Mouse (Mus musculus) ES-E14 (cell line): ENCODE measurements at regions not wholly inside any gene's neighbourhood (a gene's known extent, or its start where the extent isn't known, plus 50 kb on each side); places are given as distances from the start of the nearest gene placed in this dataset.

ENCODE experiments used
- DNase-seq: peaks from one replicate; pipeline ENCODE4 v3.0.0-alpha.2; 2013; ENCODE audit warnings: low read depth, low spot score
- H3K27ac ChIP-seq: 2 replicates; pipeline ENCODE4 v1.5.1; 2012; ENCODE audit warnings: low read depth, mild to moderate bottlenecking, low read length, moderate library complexity, mixed read lengths; ENCODE audit not compliant: poor library complexity, insufficient read depth, severe bottlenecking
- H3K36me3 ChIP-seq: 2 replicates; pipeline ENCODE4 v1.6.1; 2012; ENCODE audit warnings: mild to moderate bottlenecking, low read length, moderate library complexity, mixed read lengths; ENCODE audit not compliant: control insufficient read depth, poor library complexity, insufficient read depth, severe bottlenecking
- H3K4me1 ChIP-seq, 2 experiments: fragments of 150-350 bp in 1 of 2; sonication (generic) in 1 of 2; 2 replicates each; pipeline ENCODE4 v1.6.1; 2012; ENCODE audit warnings: low read length in 2 of 2, mild to moderate bottlenecking in 1 of 2, mixed read lengths in 1 of 2; ENCODE audit not compliant: control insufficient read depth in 2 of 2, insufficient read depth in 2 of 2, poor library complexity in 1 of 2
- H3K4me3 ChIP-seq, 2 experiments: fragments of 150-350 bp in 1 of 2; sonication (generic) in 1 of 2; 2 replicates each; pipeline ENCODE4 v1.5.1; 2012; ENCODE audit warnings: low read length in 2 of 2, low read depth in 1 of 2, mild to moderate bottlenecking in 1 of 2, mixed read lengths in 1 of 2; ENCODE audit not compliant: insufficient read depth in 1 of 2, poor library complexity in 1 of 2, severe bottlenecking in 1 of 2
- H3K9ac ChIP-seq: 2 replicates; pipeline ENCODE4 v1.6.1; 2012; ENCODE audit warnings: low read depth, mild to moderate bottlenecking, low read length, mixed read lengths; ENCODE audit not compliant: poor library complexity, insufficient read depth, severe bottlenecking
- H3K9me3 ChIP-seq: fragments of 150-350 bp; sonication (generic); 2 replicates; pipeline ENCODE4 v1.6.1; 2012; ENCODE audit warnings: low read depth, mild to moderate bottlenecking, low read length; ENCODE audit not compliant: control insufficient read depth, insufficient read depth
- CHD2 ChIP-seq: IDR thresholded peaks from 2 replicates; pipeline ENCODE4 v1.6.1; 2014; ENCODE audit warnings: mild to moderate bottlenecking, low read depth, low read length, inconsistent platforms
- HCFC1 ChIP-seq: IDR thresholded peaks from 2 replicates; pipeline ENCODE4 v1.6.1; 2012; ENCODE audit warnings: low read length, inconsistent platforms, borderline replicate concordance; ENCODE audit not compliant: insufficient read depth
- MAFK ChIP-seq: IDR thresholded peaks from 2 replicates; pipeline ENCODE4 v1.6.1; 2014; ENCODE audit warnings: mild to moderate bottlenecking, low read depth, low read length, inconsistent platforms; ENCODE audit not compliant: insufficient read depth
- ZC3H11A ChIP-seq: IDR thresholded peaks from 2 replicates; pipeline ENCODE4 v1.6.1; 2012; ENCODE audit warnings: low read depth, mild to moderate bottlenecking, inconsistent platforms, low read length, borderline replicate concordance
- ZNF384 ChIP-seq: IDR thresholded peaks from 2 replicates; pipeline ENCODE4 v1.6.1; 2012; ENCODE audit warnings: low read depth, low read length, inconsistent platforms
- in situ Hi-C, 2 experiments: fragments of 600-800 bp; cut with MboI; formaldehyde crosslinking; loops; one replicate each; pipeline ENCODE4 v1.15.1; 2025; ENCODE audit warnings: low sequenced_read_pairs in 2 of 2, inconsistent platforms in 1 of 2; ENCODE audit not compliant: unreplicated experiment in 2 of 2

DNA sequence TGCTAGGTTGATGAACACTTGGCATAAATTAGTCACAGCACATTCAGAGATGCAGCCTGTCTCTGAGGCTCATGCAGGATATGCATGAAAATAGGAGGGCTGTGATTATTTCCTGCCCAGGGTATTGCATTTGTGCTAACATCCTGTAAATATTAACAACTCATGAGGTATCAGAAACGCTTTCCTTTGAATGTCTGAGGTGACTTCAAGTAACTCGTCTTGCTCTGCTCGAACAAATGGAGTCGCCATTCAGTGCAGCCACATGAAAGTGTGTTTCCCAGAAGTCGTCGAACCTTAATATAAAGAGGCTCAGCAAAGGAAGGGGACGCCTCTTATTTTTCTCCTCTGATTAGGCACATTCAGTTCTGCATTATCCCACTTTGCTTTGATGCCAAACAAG lies 301.1 kb upstream of the Adgrl2 start:
- H3K27ac ChIP-seq, result no peak overlapping the region
- no peaks in the 10 kb centered on the region for H3K9me3 ChIP-seq
- no peak for TF ChIP-seq ZC3H11A
- TF ChIP-seq ZNF384, result no peak
- no peak for TF ChIP-seq CHD2
- no peak for TF ChIP-seq MAFK
- no peak for TF ChIP-seq HCFC1
- no peak overlapping the region for H3K4me3 ChIP-seq
- H3K9ac ChIP-seq, result no peak overlapping the region
- no peaks in the 10 kb centered on the region for H3K36me3 ChIP-seq
- no peak for DNase-seq
- peaks cover 0 to 3% of the 10 kb centered on the region in 2 experiments; a peak in 1 of 4 replicates for H3K4me1 ChIP-seq
- in situ Hi-C loops, result no loop called here

DNA sequence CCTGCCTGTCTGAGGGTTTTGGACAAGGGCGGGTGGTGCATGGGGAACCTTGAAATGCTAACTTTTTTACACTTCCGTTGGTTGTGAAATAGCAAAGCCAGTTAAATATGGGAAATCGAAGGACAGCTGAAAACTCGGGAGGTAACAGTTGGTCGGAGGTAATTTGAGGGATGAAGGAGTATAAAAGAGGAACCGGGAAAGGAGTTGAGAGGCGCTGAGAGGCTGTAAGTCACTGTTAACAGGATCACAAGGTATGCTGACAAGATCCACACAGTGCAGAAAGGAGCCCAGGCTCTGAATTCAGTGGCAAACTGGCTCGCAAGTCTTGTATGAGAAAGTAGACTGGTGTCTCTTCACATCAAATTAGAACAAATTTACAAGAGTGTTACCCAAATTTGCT lies 299.9 kb upstream of the Adgrl2 start:
- no peaks in the 10 kb centered on the region for H3K4me1 ChIP-seq
- no peak for DNase-seq
- in situ Hi-C loops, result no loop called here
- H3K9me3 ChIP-seq, result no peaks in the 10 kb centered on the region
- H3K9ac ChIP-seq, result no peak overlapping the region
- no peaks in the 10 kb centered on the region for H3K36me3 ChIP-seq
- no peak overlapping the region for H3K4me3 ChIP-seq
- H3K27ac ChIP-seq, result no peak overlapping the region
- TF ChIP-seq HCFC1, result no peak
- TF ChIP-seq CHD2, result no peak
- TF ChIP-seq ZNF384, result no peak
- TF ChIP-seq ZC3H11A, result no peak
- no peak for TF ChIP-seq MAFK

- in situ Hi-C loops, result no loop called here
- no peak for DNase-seq
- TF ChIP-seq CHD2, result no peak
- TF ChIP-seq ZNF384, result no peak
- no peak for TF ChIP-seq ZC3H11A
- no peak for TF ChIP-seq MAFK
- TF ChIP-seq HCFC1, result no peak
- Histone ChIP-seq H3K36me3 (no peaks in the 10 kb centered on the region), H3K27ac (no peak overlapping the region), H3K4me3 (no peak overlapping the region), H3K9ac (no peak overlapping the region), H3K9me3 (no peaks in the 10 kb centered on the region), H3K4me1 (no peaks in the 10 kb centered on the region)
These were observed 296.7 kb upstream of the Adgrl2 start for GRCm38 (mm10) chr3:149287080-149287479.

DNA sequence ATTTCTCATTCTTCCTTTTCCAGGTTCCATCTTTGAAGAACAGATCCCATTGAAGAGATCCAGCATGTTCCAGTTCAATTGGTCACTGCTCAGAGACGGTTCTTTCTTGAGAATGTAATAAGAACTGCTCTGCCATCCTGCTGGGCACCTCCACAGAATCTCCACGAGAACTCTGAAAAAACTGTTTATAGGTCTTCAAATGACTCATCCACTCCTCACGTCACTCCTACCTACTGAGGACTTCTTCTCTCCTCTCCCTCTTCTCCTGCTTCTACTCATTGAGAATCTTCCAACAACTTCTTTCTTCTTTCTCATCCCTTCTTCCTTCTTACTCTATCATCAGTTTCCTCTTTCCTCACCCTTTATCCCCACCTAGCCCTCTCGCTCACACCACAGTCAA lies 294.6 kb upstream of the Adgrl2 start:
- DNase-seq, result no peak
- no peak for TF ChIP-seq MAFK
- no peak for TF ChIP-seq ZNF384
- no peak for TF ChIP-seq CHD2
- no peak for TF ChIP-seq HCFC1
- TF ChIP-seq ZC3H11A, result no peak
- H3K9ac ChIP-seq, result no peak overlapping the region
- H3K9me3 ChIP-seq, result no peaks in the 10 kb centered on the region
- no peak overlapping the region for H3K4me3 ChIP-seq
- H3K27ac ChIP-seq, result no peak overlapping the region
- H3K36me3 ChIP-seq, result no peaks in the 10 kb centered on the region
- in situ Hi-C loops, result no loop called here
- H3K4me1 ChIP-seq, result peaks cover 0 to 3% of the 10 kb centered on the region in 2 experiments; a peak in 1 of 4 replicates

DNA sequence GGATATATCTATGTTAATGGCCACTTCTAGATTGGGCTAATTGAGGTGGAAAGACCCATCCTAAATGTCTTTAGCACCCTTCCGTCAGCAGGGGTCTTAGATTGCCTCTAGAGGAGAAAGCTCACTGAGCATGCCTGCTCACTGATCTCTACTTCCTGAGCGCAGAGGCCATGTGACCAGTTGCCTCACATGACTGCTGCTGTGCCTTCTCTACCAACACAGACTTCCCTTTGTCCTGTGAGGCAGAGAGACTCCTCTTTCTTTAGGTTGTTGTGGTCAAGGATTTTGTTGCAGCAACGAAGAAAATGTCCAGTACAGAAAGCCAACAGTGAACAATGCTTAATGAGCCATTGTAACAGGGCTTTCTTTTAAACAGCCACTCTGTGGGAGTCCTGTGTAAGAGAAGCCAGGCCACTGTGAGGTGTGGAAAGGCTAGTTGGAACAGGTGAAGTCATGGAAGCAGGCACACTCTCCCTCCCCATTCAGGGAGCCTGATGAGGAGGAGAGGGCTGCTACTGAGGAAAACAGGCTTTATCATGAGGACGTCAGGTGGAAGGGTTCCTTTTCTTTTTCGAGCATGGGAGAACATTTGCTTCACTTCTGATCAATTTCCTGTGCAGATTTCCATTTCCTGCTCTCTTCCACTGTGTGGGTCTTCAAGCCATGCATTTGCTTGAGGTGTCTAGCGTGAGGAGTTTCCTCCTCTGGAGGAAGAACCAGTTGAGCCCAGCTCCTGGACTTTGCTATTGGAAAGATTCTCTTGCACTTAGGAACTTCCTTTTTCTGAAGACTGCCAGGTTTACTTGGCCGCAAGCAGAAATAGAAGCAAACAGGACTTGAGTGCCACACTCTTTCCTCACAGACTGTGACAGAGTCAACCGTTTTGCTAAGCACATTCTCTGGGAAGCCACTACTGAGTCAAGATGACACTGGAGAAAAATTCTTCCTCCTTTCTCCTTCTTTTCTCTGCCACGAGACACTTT lies 290.7 kb upstream of the Adgrl2 start:
- H3K9ac ChIP-seq, result no peak overlapping the region
- H3K9me3 ChIP-seq, result no peaks in the 10 kb centered on the region
- H3K27ac ChIP-seq, result no peak overlapping the region
- H3K4me3 ChIP-seq, result no peak overlapping the region
- no peak for DNase-seq
- in situ Hi-C loops, result no loop called here
- no peaks in the 10 kb centered on the region for H3K36me3 ChIP-seq
- peaks cover 0 to 3% of the 10 kb centered on the region in 2 experiments; a peak in 1 of 4 replicates for H3K4me1 ChIP-seq
- TF ChIP-seq ZC3H11A (no peak), HCFC1 (no peak), CHD2 (no peak), ZNF384 (no peak), MAFK (no peak)
